Mouse (Mus musculus) cortical plate, adult 2 months (tissue): Measurements from ENCODE around the gene Scarf2. TPM values are rescaled to one million over a fixed set of nuclear protein-coding genes. Genes with fewer than 3 reads are reported as not detected.

Experiments used
- H3K27ac ChIP-seq: fragments of 200-500 bp; 2 replicates; pipeline ENCODE4 v1.5.1; 2012; ENCODE audit warnings: low read length, control low read depth, inconsistent platforms; ENCODE audit not compliant: insufficient read depth
- H3K4me1 ChIP-seq: fragments of 200-500 bp; 2 replicates; pipeline ENCODE4 v1.6.1; 2011; ENCODE audit warnings: low read length; ENCODE audit not compliant: control insufficient read depth, insufficient read depth
- H3K4me3 ChIP-seq: fragments of 200-500 bp; 2 replicates; pipeline ENCODE4 v1.5.1; 2011; ENCODE audit warnings: mild to moderate bottlenecking, low read length, control low read depth; ENCODE audit not compliant: insufficient read depth
- CTCF ChIP-seq: fragments of 200-500 bp; IDR thresholded peaks from 2 replicates; pipeline ENCODE4 v1.5.1; 2011; ENCODE audit warnings: mild to moderate bottlenecking, control low read depth, low read length; ENCODE audit not compliant: insufficient read depth; ENCODE audit errors: extremely low read depth
- POLR2A ChIP-seq: fragments of 200-500 bp; IDR thresholded peaks from 2 replicates; pipeline ENCODE4 v1.6.1; 2011; ENCODE audit warnings: mild to moderate bottlenecking, low read length, control low read depth; ENCODE audit not compliant: insufficient read depth; ENCODE audit errors: extremely low read depth
- polyA plus RNA-seq: library from polyadenylated mRNA; depleted of rRNA; stranded (reverse); fragments of >200 nt; gene quantifications from 2 replicates; pipeline ENCODE4 v1.2.3, GENCODE M21; 2012

Gene Scarf2
- polyA plus RNA-seq, 1 experiment, result 3.7 TPM

GRCm38 (mm10) chr16:17835481-17835880, 38.4 kb downstream of the Scarf2 start:
- no peak overlapping the region for H3K4me3 ChIP-seq
- TF ChIP-seq CTCF (no peak), POLR2A (0 out of 2 replicates have a peak, but pooled peaks have one; percentile 6)
- H3K27ac ChIP-seq, result no peak overlapping the region
- H3K4me1 ChIP-seq, result peaks cover 4% of the 10 kb centered on the region

- TF ChIP-seq POLR2A, result no peak
- no peak for TF ChIP-seq CTCF
- peaks cover 2% of the 10 kb centered on the region for H3K4me1 ChIP-seq
- no peak within 1 kb of the TSS for H3K4me3 ChIP-seq
- no peak within 1 kb of the TSS for H3K27ac ChIP-seq
Measured at GRCm38 (mm10) chr16:17838051-17838450, 41.0 kb downstream of the Scarf2 start, which contains the start of gene Car15. Gene Car15 (minus strand): TSS chr16:17838364.

DNA sequence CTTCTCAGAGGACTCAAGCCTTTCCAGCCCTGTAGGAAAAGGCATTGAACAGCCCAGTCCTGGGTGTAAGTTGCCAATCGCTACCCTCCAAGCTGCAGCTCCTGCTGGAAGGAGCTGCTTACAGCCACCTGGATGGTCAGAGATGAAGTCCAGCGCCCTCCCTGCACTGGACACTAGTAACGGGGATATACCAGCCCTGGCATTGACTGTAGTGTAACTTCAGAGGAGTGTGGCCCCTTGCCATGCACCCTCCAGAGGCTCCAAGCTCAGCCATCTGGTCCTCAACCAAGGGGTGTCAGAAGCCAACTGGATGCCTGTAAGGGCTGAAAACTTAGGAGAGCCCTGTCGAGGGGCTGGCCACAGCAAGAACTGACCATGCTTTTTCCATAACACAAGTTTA, 42.9 kb downstream of the Scarf2 start:
- H3K27ac ChIP-seq, result no peak overlapping the region
- peaks cover 2% of the 10 kb centered on the region for H3K4me1 ChIP-seq
- H3K4me3 ChIP-seq, result no peak overlapping the region
- TF ChIP-seq CTCF, result no peak

DNA sequence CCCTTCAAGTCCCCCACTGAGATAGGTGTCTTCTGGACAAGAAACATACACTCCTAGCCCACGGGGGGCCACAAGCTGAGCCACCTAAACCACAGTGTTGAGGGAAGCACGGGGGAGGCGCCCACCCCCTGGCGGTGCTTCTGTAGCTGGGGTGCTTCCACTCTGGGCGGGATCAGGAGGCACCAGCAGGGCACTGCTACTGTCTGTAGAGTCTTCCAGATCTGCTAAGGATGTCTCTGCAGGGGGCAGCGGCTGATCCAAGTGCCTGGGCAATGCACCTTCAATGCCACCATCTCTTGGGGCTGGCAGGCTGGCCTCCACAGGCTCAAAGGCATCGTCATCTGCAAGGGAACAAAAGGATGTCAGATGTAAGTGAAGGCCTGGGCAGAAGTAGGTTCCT, 45.4 kb downstream of the Scarf2 start:
- H3K4me3 ChIP-seq, result no peak overlapping the region
- TF ChIP-seq POLR2A (no peak), CTCF (no peak)
- H3K27ac ChIP-seq, result no peak overlapping the region
- no peaks in the 10 kb centered on the region for H3K4me1 ChIP-seq

DNA sequence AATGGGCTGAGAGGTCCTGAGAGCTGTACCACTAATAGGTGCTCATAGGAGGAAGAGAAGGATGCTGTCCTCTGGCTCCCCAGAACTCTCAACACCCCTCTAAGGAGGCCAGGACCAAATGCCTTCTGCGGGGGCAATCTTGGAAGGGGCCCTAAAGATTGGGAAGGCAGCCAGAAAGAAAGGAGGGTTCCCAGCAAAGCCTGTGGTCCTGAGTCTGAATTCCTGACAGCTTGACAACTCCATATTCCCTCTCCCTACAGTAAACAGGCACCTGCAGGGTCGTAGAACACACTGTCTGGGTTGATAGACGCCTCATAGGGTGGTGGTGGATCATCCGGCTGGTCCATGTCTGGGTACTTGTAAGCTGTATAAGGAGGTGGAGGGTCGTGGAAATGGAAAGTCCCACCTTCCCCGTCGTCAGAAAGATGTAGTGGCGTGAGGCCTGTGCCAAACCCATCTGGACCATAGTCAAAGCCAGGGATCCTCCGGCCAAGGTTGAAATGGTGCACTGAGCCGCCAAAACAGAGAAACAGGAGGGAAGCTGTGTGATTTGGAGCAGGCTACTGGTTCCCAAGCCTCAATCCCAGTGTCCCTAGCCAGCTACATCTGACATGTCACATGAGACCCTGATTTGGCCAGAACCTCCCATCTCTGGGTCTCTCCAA, 46.8 kb downstream of the Scarf2 start:
- H3K4me3 ChIP-seq, result no peak overlapping the region
- H3K4me1 ChIP-seq, result no peaks in the 10 kb centered on the region
- no peak for TF ChIP-seq CTCF
- TF ChIP-seq POLR2A, result no peak
- no peak overlapping the region for H3K27ac ChIP-seq

GRCm38 (mm10) chr16:17848431-17848830, 51.3 kb downstream of the Scarf2 start:
- peaks cover 2% of the 10 kb centered on the region; the same call in 1 of the 2 replicates for H3K4me1 ChIP-seq
- no peak overlapping the region for H3K4me3 ChIP-seq
- no peak for TF ChIP-seq CTCF
- no peak for TF ChIP-seq POLR2A

GRCm38 (mm10) chr16:17848928-17849327, 51.8 kb downstream of the Scarf2 start:
- no peak overlapping the region for H3K4me3 ChIP-seq
- no peak overlapping the region for H3K27ac ChIP-seq
- peaks cover 2% of the 10 kb centered on the region; the same call in 1 of the 2 replicates for H3K4me1 ChIP-seq
- TF ChIP-seq POLR2A (no peak), CTCF (peak; percentile 78)

More at GRCm38 (mm10) chr16:17848431-17848830, 51.3 kb downstream of the Scarf2 start:
- H3K27ac ChIP-seq, result no peak overlapping the region

DNA sequence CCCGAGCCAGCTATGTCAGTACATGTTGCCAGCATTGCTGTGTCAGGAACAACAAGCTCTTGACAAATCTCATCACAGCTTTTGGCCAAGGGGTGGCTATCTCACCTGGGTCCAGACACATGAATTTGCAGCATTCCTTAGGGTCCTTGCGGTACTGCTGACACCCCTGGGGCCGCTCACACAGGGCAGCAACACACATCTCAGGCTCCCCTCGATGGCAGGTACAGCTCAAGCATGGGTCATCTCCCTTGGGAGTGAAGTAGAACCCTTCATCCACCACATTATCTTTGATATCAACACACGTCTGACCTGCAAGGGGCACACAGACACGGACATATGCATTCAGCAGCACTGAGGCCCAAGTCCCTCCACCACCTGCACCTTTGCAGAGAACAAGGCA, 52.4 kb downstream of the Scarf2 start:
- Histone ChIP-seq H3K27ac (no peak overlapping the region), H3K4me3 (no peak overlapping the region), H3K4me1 (peaks cover 2% of the 10 kb centered on the region; the same call in 1 of the 2 replicates)
- TF ChIP-seq POLR2A (no peak), CTCF (no peak)

DNA sequence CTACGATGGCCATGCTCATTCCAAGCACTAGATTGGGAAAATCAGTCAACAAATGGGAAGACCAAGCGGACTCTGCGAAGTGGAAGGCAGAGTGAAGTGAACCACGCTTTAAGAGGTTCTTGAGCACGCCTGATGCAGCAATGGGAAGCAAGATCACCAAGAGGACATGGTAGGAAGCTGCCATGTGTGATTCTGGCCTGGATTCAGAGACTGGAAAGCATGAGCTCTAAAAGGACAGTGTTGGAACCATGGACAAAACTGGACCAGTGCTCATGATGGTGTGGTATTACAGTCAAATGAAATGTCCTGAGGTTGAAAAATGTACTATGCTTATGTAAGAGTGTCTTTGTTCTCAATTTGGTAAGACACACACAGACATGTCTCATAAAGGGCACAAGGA, 54.2 kb downstream of the Scarf2 start:
- peaks cover 2% of the 10 kb centered on the region; the same call in 1 of the 2 replicates for H3K4me1 ChIP-seq
- H3K27ac ChIP-seq, result no peak overlapping the region
- TF ChIP-seq CTCF (no peak), POLR2A (no peak)
- no peak overlapping the region for H3K4me3 ChIP-seq

- Histone ChIP-seq H3K27ac (no peak overlapping the region), H3K4me3 (no peak overlapping the region), H3K4me1 (peaks cover 2% of the 10 kb centered on the region; the same call in 1 of the 2 replicates)
- no peak for TF ChIP-seq POLR2A
- no peak for TF ChIP-seq CTCF
Measured at GRCm38 (mm10) chr16:17851860-17852259, 54.8 kb downstream of the Scarf2 start.

DNA sequence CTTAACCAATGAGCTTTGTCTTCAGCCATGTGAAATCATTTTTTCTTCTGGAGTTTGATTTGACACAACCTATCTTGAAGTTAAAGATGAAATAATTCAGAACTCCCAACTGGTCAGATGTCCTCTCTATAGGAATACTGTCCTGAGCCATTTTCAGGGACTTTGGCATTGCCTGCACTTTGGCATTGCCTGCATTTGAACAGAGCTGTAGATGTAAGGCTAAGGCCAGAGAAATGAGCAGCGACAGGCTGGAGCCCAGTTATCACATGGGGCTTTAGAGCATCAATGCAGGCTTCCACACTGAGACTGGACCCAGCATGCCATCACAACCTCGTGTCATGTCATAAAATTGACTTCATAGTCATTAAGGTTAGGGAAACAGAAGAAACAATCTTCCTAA, 56.2 kb downstream of the Scarf2 start:
- TF ChIP-seq CTCF (no peak), POLR2A (no peak)
- H3K4me1 ChIP-seq, result peaks cover 2% of the 10 kb centered on the region; the same call in 1 of the 2 replicates
- H3K4me3 ChIP-seq, result no peak overlapping the region
- no peak overlapping the region for H3K27ac ChIP-seq
